Mouse (Mus musculus) telencephalon, adult 2 months (tissue): Measurements from ENCODE around the gene Kalrn.

ENCODE experiments used
- DNase-seq: peaks from one replicate; pipeline ENCODE4 v3.0.0-alpha.2; 2011; ENCODE audit warnings: low read depth, low spot score

The Kalrn gene

GRCm38 (mm10) chr16:34352747-34353146, 220.6 kb downstream of the Kalrn start:
- no peak for DNase-seq

GRCm38 (mm10) chr16:34351575-34352150, 221.7 kb downstream of the Kalrn start:
- no peak for DNase-seq

- no peak for DNase-seq
These were observed 225.8 kb downstream of the Kalrn start for GRCm38 (mm10) chr16:34347574-34347973.

GRCm38 (mm10) chr16:34344895-34345876, 228.1 kb downstream of the Kalrn start:
- no peak for DNase-seq

- DNase-seq: peak; percentile 55
These were observed 229.4 kb downstream of the Kalrn start for GRCm38 (mm10) chr16:34343968-34344367.

- no peak for DNase-seq
These were observed 230.2 kb downstream of the Kalrn start for GRCm38 (mm10) chr16:34343161-34343560.

GRCm38 (mm10) chr16:34342369-34343160, 230.8 kb downstream of the Kalrn start:
- peak; percentile 91 for DNase-seq

GRCm38 (mm10) chr16:34334919-34335318, 238.4 kb downstream of the Kalrn start:
- no peak for DNase-seq

GRCm38 (mm10) chr16:34331630-34332029, 241.7 kb downstream of the Kalrn start:
- DNase-seq: no peak

GRCm38 (mm10) chr16:34329876-34330275, 243.5 kb downstream of the Kalrn start:
- no peak for DNase-seq

- DNase-seq: no peak
These were observed 243.9 kb downstream of the Kalrn start for GRCm38 (mm10) chr16:34329431-34329873.

GRCm38 (mm10) chr16:34327890-34328289, 245.4 kb downstream of the Kalrn start:
- no peak for DNase-seq

- no peak for DNase-seq
These were observed 247.5 kb downstream of the Kalrn start for GRCm38 (mm10) chr16:34325869-34326268.

- no peak for DNase-seq
These were observed 248.2 kb downstream of the Kalrn start for GRCm38 (mm10) chr16:34325161-34325560.

- DNase-seq: no peak
These were observed 248.6 kb downstream of the Kalrn start for GRCm38 (mm10) chr16:34324735-34325134.

GRCm38 (mm10) chr16:34323496-34323895, 249.8 kb downstream of the Kalrn start:
- DNase-seq: no peak

- DNase-seq: no peak
These were observed 250.8 kb downstream of the Kalrn start for GRCm38 (mm10) chr16:34322546-34322945.

GRCm38 (mm10) chr16:34321066-34321790, 252.1 kb downstream of the Kalrn start:
- no peak for DNase-seq

- no peak for DNase-seq
These were observed 253.1 kb downstream of the Kalrn start for GRCm38 (mm10) chr16:34320023-34320800.

- DNase-seq: no peak
These were observed 256.2 kb downstream of the Kalrn start for GRCm38 (mm10) chr16:34317110-34317509.
